Mouse (Mus musculus) neural tube, embryonic 15.5 days (tissue): ENCODE measurements around the gene Lsm11. TPM values are rescaled to one million over a fixed set of nuclear protein-coding genes. Genes with fewer than 3 reads are reported as not detected.

ENCODE experiments used
- ATAC-seq: fragments of 200-750 bp; cut with Nextera tagmentation; 2 replicates; pipeline ENCODE4 v1.8.0; 2017; ENCODE audit warnings: mild to moderate bottlenecking, moderate TSS enrichment, moderate library complexity; ENCODE audit not compliant: low FRiP score
- H3K27ac ChIP-seq: fragments of 300-500 bp; sonication (generic); replicated peaks from 2 replicates; pipeline ENCODE4 v1.5.1; 2015; ENCODE audit warnings: mild to moderate bottlenecking, inconsistent platforms
- H3K27me3 ChIP-seq: fragments of 300-500 bp; sonication (generic); replicated peaks from 2 replicates; pipeline ENCODE4 v1.6.1; 2015; ENCODE audit warnings: inconsistent platforms
- H3K36me3 ChIP-seq: fragments of 300-500 bp; sonication (generic); 2 replicates; pipeline ENCODE4 v1.6.1; 2015; ENCODE audit warnings: inconsistent platforms
- H3K4me1 ChIP-seq: fragments of 300-500 bp; sonication (generic); 2 replicates; pipeline ENCODE4 v1.6.1; 2015; ENCODE audit warnings: inconsistent platforms
- H3K4me2 ChIP-seq: fragments of 300-500 bp; sonication (generic); 2 replicates; pipeline ENCODE4 v1.6.1; 2015; ENCODE audit warnings: inconsistent platforms, mild to moderate bottlenecking, moderate library complexity
- H3K4me3 ChIP-seq: fragments of 300-500 bp; sonication (generic); replicated peaks from 2 replicates; pipeline ENCODE4 v1.5.1; 2015; ENCODE audit warnings: mild to moderate bottlenecking, inconsistent platforms
- H3K9ac ChIP-seq: fragments of 300-500 bp; sonication (generic); replicated peaks from 2 replicates; pipeline ENCODE4 v1.6.1; 2015; ENCODE audit warnings: mild to moderate bottlenecking, inconsistent platforms
- H3K9me3 ChIP-seq: fragments of 300-500 bp; sonication (generic); replicated peaks from 2 replicates; pipeline ENCODE4 v1.6.1; 2016; ENCODE audit warnings: inconsistent platforms
- WGBS: fragments of 180-500 bp; shearing (Covaris S2); methylation state at CpG from one replicate; pipeline ENCODE4 v1.1.7; 2015; ENCODE audit warnings: mixed read lengths; 5-methylcytosine and 5-hydroxymethylcytosine counted together
- polyA plus RNA-seq: library from polyadenylated mRNA; unstranded; fragments of >200 nt; fragmentation: Nextera tagmentation; extraction: Ambion mirVana; gene quantifications from 2 replicates; pipeline ENCODE4 v1.2.1, GENCODE M21; 2015

Gene Lsm11
- polyA plus RNA-seq, 1 experiment from 2014 or later = 24.5 TPM

- Histone ChIP-seq H3K36me3 (no peaks in the 10 kb centered on the region), H3K27me3 (no peaks in the 10 kb centered on the region), H3K4me3 (no peak overlapping the region), H3K27ac (no peak overlapping the region), H3K4me1 (peaks cover 3% of the 10 kb centered on the region; the same call in 1 of the 2 replicates), H3K4me2 (no peak overlapping the region), H3K9ac (no peak overlapping the region), H3K9me3 (no peaks in the 10 kb centered on the region)
- WGBS = 87% methylated on average over 3 of the region's 3 CpGs
- no peak for ATAC-seq
These were observed 14.9 kb upstream of the Lsm11 start for GRCm38 (mm10) chr11:45959598-45959997.

- Histone ChIP-seq H3K27ac (peak within 1 kb of the TSS; percentile 78), H3K4me1 (peaks cover 10% of the 10 kb centered on the region), H3K36me3 (peaks cover 21% of the 10 kb centered on the region), H3K9ac (peak within 1 kb of the TSS; percentile 50), H3K4me3 (peak within 1 kb of the TSS; percentile 60), H3K4me2 (peak within 1 kb of the TSS; percentile 61), H3K27me3 (no peaks in the 10 kb centered on the region), H3K9me3 (no peaks in the 10 kb centered on the region)
- under 1% methylated on average over 32 of the region's 32 CpGs for WGBS
- ATAC-seq = peak; percentile 100
These were observed 10.4 kb upstream of the Lsm11 start, which contains the start of gene Thg1l for GRCm38 (mm10) chr11:45955127-45955627. TSS of gene Thg1l (minus strand) at chr11:45955494.

- Histone ChIP-seq H3K4me3 (no peak overlapping the region), H3K4me1 (peaks cover 12% of the 10 kb centered on the region), H3K9ac (no peak overlapping the region), H3K27ac (no peak overlapping the region), H3K27me3 (no peaks in the 10 kb centered on the region), H3K4me2 (no peak overlapping the region), H3K9me3 (no peaks in the 10 kb centered on the region), H3K36me3 (peaks cover 39% of the 10 kb centered on the region)
- ATAC-seq = no peak
- WGBS = 88% methylated on average over 2 of the region's 2 CpGs
These were observed 2.8 kb upstream of the Lsm11 start for GRCm38 (mm10) chr11:45947491-45947890.

- Histone ChIP-seq H3K9ac (no peak overlapping the region), H3K36me3 (peaks cover 33% of the 10 kb centered on the region), H3K4me3 (no peak overlapping the region), H3K27ac (no peak overlapping the region), H3K27me3 (no peaks in the 10 kb centered on the region), H3K9me3 (no peaks in the 10 kb centered on the region), H3K4me2 (no peak overlapping the region), H3K4me1 (peaks cover 16% of the 10 kb centered on the region)
- 77% methylated on average over 4 of the region's 4 CpGs for WGBS
- no peak for ATAC-seq
These were observed 2.1 kb upstream of the Lsm11 start for GRCm38 (mm10) chr11:45946796-45947195.

GRCm38 (mm10) chr11:45943891-45944642, 668 bp downstream of the Lsm11 start:
- peak overlapping the region; percentile 82 for H3K27ac ChIP-seq
- peak overlapping the region; percentile 76 for H3K4me2 ChIP-seq
- under 1% methylated on average over 49 of the region's 49 CpGs for WGBS
- no peaks in the 10 kb centered on the region for H3K27me3 ChIP-seq
- peak overlapping the region; percentile 89 for H3K4me3 ChIP-seq
- peaks cover 10% of the 10 kb centered on the region; the same call in 1 of the 2 replicates for H3K36me3 ChIP-seq
- H3K9ac ChIP-seq = peak overlapping the region; percentile 68
- H3K4me1 ChIP-seq = peaks cover 23% of the 10 kb centered on the region
- H3K9me3 ChIP-seq = no peaks in the 10 kb centered on the region
- peak; percentile 61 for ATAC-seq

GRCm38 (mm10) chr11:45943108-45943705, 1.5 kb downstream of the Lsm11 start:
- Histone ChIP-seq H3K27ac (peak overlapping the region; percentile 82), H3K4me3 (peak overlapping the region; percentile 89), H3K9me3 (no peaks in the 10 kb centered on the region), H3K36me3 (peaks cover 6% of the 10 kb centered on the region; the same call in 1 of the 2 replicates), H3K4me2 (peak overlapping the region; percentile 76), H3K4me1 (peaks cover 23% of the 10 kb centered on the region), H3K9ac (peak overlapping the region; percentile 68), H3K27me3 (no peaks in the 10 kb centered on the region)
- ATAC-seq = no peak
- 35% methylated on average over 7 of the region's 7 CpGs for WGBS

- H3K9me3 ChIP-seq = no peaks in the 10 kb centered on the region
- H3K4me2 ChIP-seq = peak overlapping the region; percentile 76; the same call in 1 of the 2 replicates
- H3K36me3 ChIP-seq = peaks cover 5% of the 10 kb centered on the region; the same call in 1 of the 2 replicates
- WGBS = 88% methylated on average over 7 of the region's 7 CpGs
- no peak overlapping the region for H3K4me3 ChIP-seq
- no peaks in the 10 kb centered on the region for H3K27me3 ChIP-seq
- ATAC-seq = no peak
- H3K27ac ChIP-seq = no peak overlapping the region
- no peak overlapping the region for H3K9ac ChIP-seq
- peaks cover 23% of the 10 kb centered on the region for H3K4me1 ChIP-seq
These were observed 2.5 kb downstream of the Lsm11 start for GRCm38 (mm10) chr11:45942281-45942680.

GRCm38 (mm10) chr11:45938917-45939316, 5.8 kb downstream of the Lsm11 start:
- no peaks in the 10 kb centered on the region for H3K27me3 ChIP-seq
- no peak overlapping the region for H3K9ac ChIP-seq
- 89% methylated on average over 8 of the region's 8 CpGs for WGBS
- H3K36me3 ChIP-seq = peaks cover 38% of the 10 kb centered on the region
- H3K27ac ChIP-seq = no peak overlapping the region
- ATAC-seq = no peak
- no peak overlapping the region for H3K4me2 ChIP-seq
- H3K4me3 ChIP-seq = no peak overlapping the region
- H3K4me1 ChIP-seq = peaks cover 23% of the 10 kb centered on the region
- H3K9me3 ChIP-seq = no peaks in the 10 kb centered on the region

- WGBS = 97% methylated on average over 8 of the region's 8 CpGs
- Histone ChIP-seq H3K27me3 (no peaks in the 10 kb centered on the region), H3K4me2 (no peak overlapping the region), H3K4me3 (no peak overlapping the region), H3K9me3 (no peaks in the 10 kb centered on the region), H3K27ac (no peak overlapping the region), H3K9ac (no peak overlapping the region), H3K36me3 (peaks cover 53% of the 10 kb centered on the region), H3K4me1 (peaks cover 11% of the 10 kb centered on the region)
- no peak for ATAC-seq
These were observed 7.3 kb downstream of the Lsm11 start for GRCm38 (mm10) chr11:45937478-45937877.

- WGBS = 93% methylated on average over 10 of the region's 10 CpGs
These were observed 12.0 kb downstream of the Lsm11 start for GRCm38 (mm10) chr11:45932771-45933170.

GRCm38 (mm10) chr11:45929541-45929940, 15.2 kb downstream of the Lsm11 start:
- no peak overlapping the region for H3K4me3 ChIP-seq
- no peaks in the 10 kb centered on the region for H3K27me3 ChIP-seq
- no peak overlapping the region for H3K27ac ChIP-seq
- no peak overlapping the region for H3K4me2 ChIP-seq
- peaks cover 2% of the 10 kb centered on the region; the same call in 1 of the 2 replicates for H3K4me1 ChIP-seq
- H3K36me3 ChIP-seq = peaks cover 42% of the 10 kb centered on the region
- ATAC-seq = no peak
- H3K9ac ChIP-seq = no peak overlapping the region
- WGBS = 92% methylated on average over 10 of the region's 10 CpGs
- H3K9me3 ChIP-seq = no peaks in the 10 kb centered on the region

More at GRCm38 (mm10) chr11:45932771-45933170, 12.0 kb downstream of the Lsm11 start:
- Histone ChIP-seq H3K4me1 (no peaks in the 10 kb centered on the region), H3K36me3 (peaks cover 73% of the 10 kb centered on the region), H3K27ac (no peak overlapping the region), H3K9ac (no peak overlapping the region), H3K4me2 (no peak overlapping the region), H3K9me3 (no peaks in the 10 kb centered on the region), H3K27me3 (no peaks in the 10 kb centered on the region), H3K4me3 (no peak overlapping the region)
- ATAC-seq = no peak
